Mouse (Mus musculus): ENCODE measurements around the gene Npepps.
"Not testable (repeated sequence)": the region's sequence is repeated elsewhere in the genome, so short reads cannot be mapped to it uniquely, and the experiment has no call there.

The Npepps gene

GRCm38 (mm10) chr11:97241321-97241720 is 39.1 kb downstream of the Npepps start:
- peak; percentile 56 for DNase-seq (ENCODE audit: low read depth, low spot score)

DNA sequence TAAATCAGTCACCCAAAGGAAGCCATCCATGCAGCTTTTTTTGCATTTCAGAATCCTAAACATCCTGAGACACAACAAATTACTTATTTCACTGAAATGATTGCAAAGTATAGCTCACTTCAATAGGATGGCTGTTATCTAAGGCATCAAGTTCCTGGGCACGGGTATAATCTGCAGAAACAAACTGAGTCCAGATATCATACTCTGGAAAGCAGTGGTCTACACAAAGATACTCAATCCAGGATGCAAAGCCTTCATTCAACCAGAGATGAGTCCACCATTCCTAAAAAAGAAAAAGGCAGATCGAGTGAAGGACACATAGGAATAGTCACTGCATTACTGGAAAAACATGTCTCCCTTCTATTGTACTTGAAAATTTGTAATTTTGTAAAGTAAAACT is 42.5 kb downstream of the Npepps start:
- no peak for DNase-seq (ENCODE audit: low read depth, low spot score)

GRCm38 (mm10) chr11:97232436-97232835 is 48.0 kb downstream of the Npepps start:
- DNase-seq (ENCODE audit: low read depth, low spot score) = peak; percentile 17

DNA sequence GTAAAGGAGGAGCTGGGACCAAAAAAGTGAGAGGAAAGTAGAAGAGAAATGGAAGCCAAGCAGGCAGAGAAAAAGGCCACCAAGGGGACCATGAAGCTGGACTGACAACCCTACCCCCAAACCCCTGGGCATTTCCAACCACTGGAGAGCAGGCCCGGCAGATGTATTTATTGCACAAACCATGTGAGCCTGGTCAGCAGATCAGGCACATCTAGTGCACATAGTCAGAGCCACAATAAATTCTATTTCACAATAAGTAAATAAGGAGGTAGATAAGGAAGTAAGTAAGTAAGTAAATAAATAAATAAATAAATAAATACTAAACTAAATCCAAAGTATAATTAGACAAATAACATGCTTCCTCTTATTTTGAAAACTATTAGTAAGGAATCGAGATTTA is 51.0 kb downstream of the Npepps start:
- no peak for DNase-seq (ENCODE audit: low read depth, low spot score)

GRCm38 (mm10) chr11:97228985-97229384 is 51.5 kb downstream of the Npepps start:
- no peak for DNase-seq (ENCODE audit: low read depth, low spot score)

GRCm38 (mm10) chr11:97226131-97226530 is 54.3 kb downstream of the Npepps start:
- no peak for DNase-seq (ENCODE audit: low read depth, low spot score)

GRCm38 (mm10) chr11:97223485-97223884 is 57.0 kb downstream of the Npepps start:
- DNase-seq (ENCODE audit: low read depth, low spot score) = no peak

- no peak for DNase-seq (ENCODE audit: low read depth, low spot score)
These were observed 58.8 kb downstream of the Npepps start for GRCm38 (mm10) chr11:97221611-97222010.

DNA sequence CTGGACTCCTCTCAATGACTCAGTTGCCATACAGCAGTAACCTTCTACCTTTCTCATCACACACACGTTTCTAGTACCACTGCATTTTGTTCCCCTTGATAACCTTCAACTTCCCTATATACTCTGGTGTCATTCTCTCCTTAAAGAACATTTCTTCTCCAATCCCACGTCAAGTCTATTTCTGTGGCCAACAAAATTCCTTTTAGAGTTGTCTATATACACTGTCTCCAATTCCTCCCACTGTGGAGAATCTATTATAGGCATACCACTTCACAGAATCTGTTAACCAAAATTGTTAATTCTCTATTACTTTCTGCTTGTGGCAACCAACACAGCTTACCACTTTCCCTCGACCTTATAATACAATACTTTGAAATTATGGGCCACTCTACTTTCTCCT is 60.2 kb downstream of the Npepps start:
- peak; percentile 65 for DNase-seq (ENCODE audit: low read depth, low spot score)

- DNase-seq (ENCODE audit: low read depth, low spot score) = no peak
These were observed 66.0 kb downstream of the Npepps start for GRCm38 (mm10) chr11:97214411-97214810.

DNA sequence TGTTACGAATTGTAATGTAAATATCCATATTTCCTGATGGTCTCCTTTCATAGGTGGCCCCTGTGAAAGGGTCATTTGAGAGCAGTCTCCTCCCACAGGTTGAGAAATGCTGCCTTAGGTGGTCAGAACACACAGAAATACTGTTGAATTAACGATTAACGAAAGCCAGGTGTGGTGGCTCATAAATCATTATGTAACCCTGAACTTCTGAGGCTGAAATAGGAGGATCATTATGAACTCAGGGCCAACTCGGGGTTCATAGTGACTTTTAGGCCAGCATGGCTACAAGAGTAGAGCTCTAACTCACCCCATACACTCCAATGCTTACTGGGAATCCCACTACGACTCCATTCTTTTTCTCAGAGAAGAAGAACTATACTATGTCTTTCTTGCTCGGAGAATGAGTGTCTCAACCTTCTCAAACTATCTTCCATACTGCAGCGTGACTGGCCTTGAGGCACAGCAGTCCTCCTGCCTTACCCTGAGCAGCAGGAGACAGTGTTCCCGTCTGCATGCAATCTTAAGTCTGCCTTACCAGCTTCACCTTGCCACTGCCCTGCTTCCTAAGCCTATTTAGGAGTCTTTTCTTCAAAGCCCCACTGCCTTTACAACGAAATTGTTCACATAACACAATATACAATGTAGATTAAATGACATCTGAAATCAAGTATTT is 69.6 kb downstream of the Npepps start:
- no peak for DNase-seq (ENCODE audit: low read depth, low spot score)

GRCm38 (mm10) chr11:97207011-97207422 is 73.4 kb downstream of the Npepps start:
- DNase-seq (ENCODE audit: low read depth, low spot score) = peak; percentile 86

DNA sequence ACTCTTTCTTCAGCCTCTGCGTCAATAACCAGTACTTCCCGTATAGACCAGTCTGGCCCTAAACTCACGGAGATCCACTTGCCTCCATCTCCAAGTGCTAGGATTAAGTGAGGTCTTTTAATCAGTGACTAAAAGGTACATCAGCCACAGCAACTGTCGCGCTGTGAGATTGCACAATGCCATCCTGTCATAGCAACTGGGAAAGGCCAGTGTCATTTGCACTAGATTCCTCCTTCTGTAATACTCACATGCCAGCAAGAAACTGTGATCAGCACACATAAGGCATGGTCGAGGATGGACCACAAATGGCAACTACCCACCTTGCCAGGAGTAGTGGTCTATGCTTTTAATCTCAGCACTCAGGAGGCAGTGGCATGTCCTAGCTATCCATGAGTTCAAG is 80.9 kb downstream of the Npepps start:
- DNase-seq (ENCODE audit: low read depth, low spot score) = no peak

DNA sequence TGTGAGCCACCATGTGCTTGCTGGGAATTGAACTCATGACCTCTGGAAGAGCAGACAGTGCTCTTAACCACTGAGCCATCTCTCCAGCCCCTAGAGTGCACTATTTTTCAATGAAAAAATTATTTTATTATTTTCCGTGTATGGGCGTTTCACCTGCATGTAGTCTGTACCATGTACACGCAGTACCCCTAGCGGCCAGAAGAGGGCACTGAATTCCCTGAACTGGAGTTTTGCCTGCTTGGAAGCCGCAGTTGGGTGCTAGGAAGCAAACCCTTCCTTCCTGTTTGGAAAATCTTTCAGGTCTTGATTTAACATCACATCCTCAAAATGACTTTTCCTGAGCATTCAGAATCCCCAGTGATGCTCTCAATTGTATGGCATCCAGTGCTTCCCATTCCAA is 81.8 kb downstream of the Npepps start:
- DNase-seq (ENCODE audit: low read depth, low spot score) = peak; percentile 45

DNA sequence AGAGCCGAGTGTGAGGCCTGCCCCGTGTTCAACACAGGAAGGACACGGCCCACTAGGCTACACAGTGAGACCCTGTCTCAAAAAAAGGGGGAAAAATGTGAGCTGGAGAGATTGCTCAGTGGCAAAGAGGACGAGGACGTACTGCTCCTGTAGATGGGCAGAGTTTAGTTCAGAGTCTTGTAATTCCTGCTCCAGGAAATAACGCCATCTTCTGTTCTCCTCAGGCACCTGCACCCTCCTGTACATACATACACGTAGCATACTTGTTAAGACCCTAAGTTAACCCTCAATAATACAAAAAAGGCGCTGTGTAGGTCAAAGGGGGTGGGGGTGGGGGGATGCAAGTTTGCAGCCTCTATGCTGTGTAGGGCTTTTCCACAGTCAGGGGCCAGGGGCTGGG is 83.4 kb downstream of the Npepps start:
- DNase-seq (ENCODE audit: low read depth, low spot score) = no peak

DNA sequence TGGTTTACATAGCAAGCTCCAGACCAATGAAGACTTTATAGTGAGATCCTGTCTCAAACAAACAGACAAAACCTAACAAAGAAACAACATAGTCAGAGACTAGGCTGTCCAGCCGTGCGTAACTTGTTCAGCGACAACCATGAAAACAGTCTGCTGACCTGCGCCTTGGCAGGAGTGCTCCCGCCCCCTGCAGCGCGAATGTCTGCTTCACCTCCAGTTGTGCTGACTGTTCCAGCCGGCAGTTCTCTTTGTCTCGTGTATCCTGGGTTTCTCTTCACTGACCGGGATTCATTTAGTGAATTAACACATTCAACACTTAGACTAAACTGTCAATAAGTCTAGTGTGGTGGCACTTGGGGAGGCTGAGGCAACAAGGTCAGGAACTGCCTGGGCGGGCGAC is 83.9 kb downstream of the Npepps start:
- DNase-seq (ENCODE audit: low read depth, low spot score) = no peak

- peak; percentile 23 for DNase-seq (ENCODE audit: low read depth, low spot score)
These were observed 87.9 kb downstream of the Npepps start for GRCm38 (mm10) chr11:97192621-97192951.

- peak; percentile 21 for DNase-seq (ENCODE audit: low read depth, low spot score)
These were observed 88.4 kb downstream of the Npepps start for GRCm38 (mm10) chr11:97191915-97192620.

DNA sequence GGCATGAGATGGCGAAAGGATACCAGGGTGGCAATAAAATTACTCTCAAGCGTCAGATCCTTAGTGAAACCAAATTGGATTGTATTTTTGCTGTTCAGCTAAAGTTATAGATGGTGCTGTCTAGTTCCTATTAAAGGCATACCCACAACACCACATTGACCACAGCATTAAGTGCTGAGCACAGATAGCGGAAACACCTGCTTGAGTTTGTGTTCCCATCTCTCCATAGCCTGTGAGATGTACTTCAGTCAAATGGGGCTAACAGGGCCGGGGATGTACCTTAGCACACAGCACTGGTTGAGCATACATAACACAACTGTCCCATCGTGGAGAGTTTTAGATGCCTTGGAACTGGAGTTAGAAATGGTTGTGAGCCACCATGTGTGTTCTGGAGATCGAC is 89.4 kb downstream of the Npepps start:
- no peak for DNase-seq (ENCODE audit: low read depth, low spot score)

DNA sequence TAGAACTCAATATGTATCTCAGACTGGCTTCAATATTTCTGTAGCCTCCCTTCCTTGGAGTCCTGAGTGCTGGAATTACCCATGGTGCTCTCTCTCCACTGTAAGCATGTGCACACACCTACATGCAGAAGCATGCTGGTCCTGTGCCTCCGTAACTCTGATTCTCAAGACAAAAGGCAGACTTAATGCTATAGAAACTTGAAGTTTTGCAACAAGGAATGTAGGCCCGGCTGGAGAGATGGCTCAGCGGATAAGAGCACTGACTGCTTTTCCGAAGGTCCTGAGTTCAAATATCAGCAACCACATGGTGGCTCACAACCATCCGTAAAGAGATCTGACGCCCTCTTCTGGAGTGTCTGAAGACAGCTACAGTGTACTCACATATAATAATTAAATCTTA is 90.8 kb downstream of the Npepps start:
- not testable (repeated sequence) for DNase-seq (ENCODE audit: low read depth, low spot score)

DNA sequence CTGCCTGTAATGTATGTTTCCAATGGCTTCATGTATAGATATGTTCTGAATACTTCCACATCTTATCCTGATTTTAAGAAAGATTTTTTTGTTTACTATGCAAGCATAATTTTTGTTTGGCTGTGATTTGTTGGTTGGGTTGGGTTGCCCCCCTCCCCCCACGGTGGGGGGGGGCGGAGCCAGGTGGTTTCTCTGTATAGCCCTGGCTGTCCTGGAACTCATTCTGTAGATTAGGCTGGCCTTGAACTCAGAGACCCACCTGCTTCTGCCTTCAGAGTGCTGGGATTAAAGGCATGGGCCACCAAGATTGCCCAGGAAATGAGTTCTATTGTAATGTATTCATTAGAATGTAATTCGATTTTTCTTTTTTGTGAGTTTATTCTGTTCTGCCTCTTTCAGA is 91.2 kb downstream of the Npepps start:
- DNase-seq (ENCODE audit: low read depth, low spot score) = no peak

GRCm38 (mm10) chr11:97188643-97188955 is 91.8 kb downstream of the Npepps start:
- DNase-seq (ENCODE audit: low read depth, low spot score) = no peak

GRCm38 (mm10) chr11:97187764-97188642 is 92.4 kb downstream of the Npepps start, which contains the start of gene Kpnb1:
TSS of gene Kpnb1 (minus strand) at chr11:97187881.
- DNase-seq (ENCODE audit: low read depth, low spot score) = peak; percentile 100

Data from brain, adult 2 months (tissue).